Mouse (Mus musculus) gastrocnemius, postnatal 4 days (tissue): ENCODE results near the gene Rab33b. TPM values are rescaled to one million over a fixed set of nuclear protein-coding genes. Genes with fewer than 3 reads are reported as not detected.

Experiments used
- DNase-seq, 2 experiments: peaks; one replicate each; pipeline ENCODE4 v3.0.0; 2021 to 2022; ENCODE audit warnings: low spot score in 2 of 2, mixed read lengths in 2 of 2
- total RNA-seq, 2 experiments: library from RNA; stranded (reverse); gene quantifications; 2 replicates each; pipeline ENCODE4 v1.2.3; 2021

The Rab33b gene
- total RNA-seq, 2 experiments from 2014 or later = 16.5 to 21.0 TPM

DNA sequence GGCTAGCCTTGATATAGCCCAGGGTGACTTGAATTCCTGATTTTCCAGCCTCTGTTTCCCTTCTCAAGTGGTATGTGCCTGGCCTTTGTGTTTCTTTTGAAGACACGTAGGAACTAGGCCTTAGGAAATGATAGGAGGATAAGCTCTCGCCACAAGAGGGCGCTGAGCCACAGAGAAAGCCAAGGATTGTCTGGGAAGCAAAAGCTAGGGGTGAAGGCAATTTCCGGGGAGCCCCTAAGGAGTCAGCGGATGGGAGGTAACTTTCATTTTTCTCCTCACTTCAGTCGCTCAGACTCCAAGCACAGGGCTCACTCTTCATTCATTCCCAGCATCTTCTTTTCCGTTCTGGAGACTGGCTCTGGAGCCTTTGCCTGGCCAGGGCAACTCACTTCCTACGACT is 27.2 kb downstream of the Rab33b start:
- DNase-seq = peak; percentile 48 to 76

DNA sequence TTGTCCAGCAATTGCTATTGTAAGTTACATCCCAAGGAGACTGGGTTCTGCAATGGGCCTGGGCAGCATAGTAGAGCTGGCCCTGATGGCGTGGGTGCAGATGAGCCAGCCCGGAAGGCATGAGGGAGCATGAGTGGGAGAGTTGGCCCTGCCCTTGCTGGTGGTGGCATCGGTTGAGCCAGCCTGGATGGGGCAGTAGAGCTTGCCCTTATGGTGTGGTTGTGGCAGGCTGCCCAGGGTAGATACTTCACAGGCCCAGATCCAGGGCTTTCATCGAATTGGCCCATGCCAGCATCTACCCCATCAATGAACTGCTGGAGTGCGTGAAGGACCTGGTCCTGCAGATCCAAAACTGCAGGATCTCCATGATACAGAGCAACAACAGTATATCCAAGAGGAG is 28.3 kb downstream of the Rab33b start:
- no peak for DNase-seq

DNA sequence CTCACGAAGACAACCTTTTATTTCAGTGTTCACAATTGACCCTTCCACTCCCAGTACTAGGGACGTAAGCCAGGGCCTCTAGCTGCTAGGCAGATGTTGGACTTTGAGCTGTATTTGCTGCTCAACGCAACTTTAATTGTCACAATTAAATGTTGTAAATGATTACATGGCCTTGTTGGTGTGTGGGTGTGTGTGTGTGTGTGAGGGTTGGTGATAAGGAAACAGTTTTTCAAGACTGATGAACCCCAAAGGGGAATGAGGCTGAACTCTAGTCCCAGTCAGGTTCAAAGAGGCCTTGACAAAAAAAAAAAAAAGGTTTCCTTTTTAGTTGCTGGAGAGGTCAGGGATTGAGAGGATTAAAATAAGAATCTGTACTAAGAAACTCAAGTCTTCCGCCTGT is 33.7 kb downstream of the Rab33b start:
- DNase-seq = no peak

DNA sequence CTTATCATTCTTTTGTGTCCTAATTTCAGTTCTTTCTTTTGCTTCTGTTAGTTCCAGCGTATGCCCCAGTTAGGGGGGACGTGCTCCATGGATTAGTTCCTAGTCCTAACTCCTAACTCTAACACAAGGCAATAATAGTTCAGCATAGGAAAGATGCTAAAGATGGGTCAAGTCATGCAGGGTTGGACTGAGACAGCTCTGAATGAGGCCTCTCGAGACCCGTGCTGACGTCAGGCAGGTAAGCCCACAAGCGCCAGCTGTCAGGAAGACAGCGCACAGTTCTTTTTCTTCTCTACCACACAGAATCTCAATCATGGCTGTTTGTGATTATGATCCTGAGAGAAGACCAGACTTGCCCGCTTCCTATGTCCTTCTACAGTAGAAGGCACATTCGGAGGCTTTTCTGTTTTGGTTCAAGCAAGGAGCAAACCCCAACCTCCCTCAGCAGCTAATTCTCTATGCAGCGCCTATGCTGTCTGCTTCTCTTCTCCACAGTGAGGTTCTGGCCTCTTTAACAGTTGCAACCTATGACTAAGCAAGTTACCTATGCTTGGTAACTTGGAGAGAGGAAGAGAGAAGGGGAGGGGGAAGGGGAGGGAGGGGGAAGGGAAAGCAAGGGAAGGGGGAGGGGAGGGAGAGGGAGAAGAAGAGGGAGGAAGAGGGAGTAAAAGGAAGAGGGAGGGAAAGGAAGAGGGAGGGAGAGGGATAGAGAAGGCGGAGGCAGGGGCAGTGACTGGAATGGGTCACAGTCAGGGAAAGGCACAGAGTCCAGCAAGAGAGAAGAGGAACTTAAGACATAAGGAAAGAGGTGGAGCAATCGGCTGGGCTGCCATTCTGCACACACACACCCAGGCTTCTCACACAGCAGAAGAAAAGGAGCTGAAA is 34.4 kb downstream of the Rab33b start:
- DNase-seq = no peak

DNA sequence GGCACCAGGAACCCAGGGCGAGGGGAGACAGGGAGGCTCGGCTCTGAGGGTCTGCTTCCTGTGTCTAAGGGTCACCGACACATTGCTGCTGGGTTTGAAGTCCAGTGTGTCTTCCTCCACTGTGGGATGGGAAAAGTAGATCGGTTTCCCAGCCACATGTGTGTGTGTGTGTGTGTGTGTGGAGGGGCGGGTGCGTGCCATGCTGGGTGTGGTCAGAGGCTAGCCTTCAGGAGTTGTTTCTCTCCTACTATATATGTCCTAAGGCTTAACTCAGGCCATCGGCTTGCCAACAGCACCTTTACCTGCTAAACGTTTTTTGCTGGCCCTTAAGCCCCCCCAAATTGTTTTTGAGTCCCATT is 35.0 kb downstream of the Rab33b start:
- no peak for DNase-seq

DNA sequence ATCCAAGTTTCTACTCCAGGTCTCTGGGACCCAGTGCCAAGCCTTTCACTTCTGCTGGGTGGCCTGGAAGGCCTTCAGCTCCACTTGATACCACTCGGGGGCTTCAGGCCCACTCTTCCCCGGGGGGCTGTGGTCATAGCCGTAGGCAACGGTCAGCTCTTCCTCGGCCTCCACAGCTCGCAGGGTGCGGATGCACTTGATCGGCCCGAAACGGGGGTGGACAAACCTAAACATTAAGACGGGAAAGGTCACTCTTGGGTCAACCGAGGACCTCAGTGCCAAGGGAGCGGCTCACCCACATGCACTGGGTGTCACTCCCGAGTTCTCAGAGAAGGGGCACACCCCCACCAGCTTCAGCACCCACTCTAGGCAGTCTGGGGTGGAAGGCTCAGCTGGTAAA is 37.5 kb downstream of the Rab33b start:
- DNase-seq = no peak

DNA sequence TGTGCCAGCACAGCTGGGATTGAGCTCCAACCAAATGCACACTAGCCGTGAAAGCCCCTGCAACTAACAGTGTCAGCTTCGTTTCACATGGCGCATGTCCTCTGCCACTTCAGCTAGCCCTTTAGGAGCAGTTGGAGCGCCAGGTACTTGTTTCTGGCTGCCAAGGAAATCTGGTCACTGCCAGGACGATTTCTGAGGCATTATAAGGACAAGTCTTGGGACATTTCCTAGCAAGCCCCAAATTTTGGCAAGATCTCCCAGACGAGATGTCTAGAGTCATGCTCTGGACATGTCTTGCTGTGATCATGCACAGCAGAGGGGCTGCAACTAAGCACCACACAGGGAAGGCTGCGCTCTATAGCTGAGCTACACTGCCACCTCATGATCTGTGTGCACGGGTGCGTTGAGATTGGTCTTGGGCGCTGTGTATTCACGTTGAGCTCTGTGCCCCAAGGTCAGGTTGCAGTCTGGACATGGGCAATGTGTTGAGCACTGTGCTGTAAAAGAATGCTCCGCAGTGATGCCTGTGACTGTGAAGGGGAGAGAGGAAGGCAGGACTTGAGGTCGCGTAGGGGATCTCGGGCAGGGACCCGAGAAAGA is 41.6 kb downstream of the Rab33b start:
- no peak for DNase-seq

DNA sequence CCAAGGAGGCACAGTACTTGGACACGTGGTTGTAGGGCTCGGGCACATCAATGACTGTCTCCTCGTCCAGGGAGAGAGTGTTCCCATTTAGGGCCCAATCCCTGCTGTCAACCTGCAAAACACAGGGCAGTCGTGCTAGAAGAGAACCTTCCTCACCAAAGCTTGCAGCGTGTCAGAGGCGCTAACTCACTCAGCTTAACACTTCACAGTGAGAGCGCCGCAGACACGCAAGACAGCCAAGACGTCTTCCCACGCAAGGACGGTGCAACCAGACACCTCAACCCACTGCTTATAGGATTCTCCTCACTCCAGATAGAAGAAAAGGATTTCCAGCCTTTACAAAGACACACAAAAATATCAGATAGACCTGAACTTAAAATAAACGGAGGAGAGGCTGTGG is 43.2 kb downstream of the Rab33b start:
- DNase-seq = no peak

DNA sequence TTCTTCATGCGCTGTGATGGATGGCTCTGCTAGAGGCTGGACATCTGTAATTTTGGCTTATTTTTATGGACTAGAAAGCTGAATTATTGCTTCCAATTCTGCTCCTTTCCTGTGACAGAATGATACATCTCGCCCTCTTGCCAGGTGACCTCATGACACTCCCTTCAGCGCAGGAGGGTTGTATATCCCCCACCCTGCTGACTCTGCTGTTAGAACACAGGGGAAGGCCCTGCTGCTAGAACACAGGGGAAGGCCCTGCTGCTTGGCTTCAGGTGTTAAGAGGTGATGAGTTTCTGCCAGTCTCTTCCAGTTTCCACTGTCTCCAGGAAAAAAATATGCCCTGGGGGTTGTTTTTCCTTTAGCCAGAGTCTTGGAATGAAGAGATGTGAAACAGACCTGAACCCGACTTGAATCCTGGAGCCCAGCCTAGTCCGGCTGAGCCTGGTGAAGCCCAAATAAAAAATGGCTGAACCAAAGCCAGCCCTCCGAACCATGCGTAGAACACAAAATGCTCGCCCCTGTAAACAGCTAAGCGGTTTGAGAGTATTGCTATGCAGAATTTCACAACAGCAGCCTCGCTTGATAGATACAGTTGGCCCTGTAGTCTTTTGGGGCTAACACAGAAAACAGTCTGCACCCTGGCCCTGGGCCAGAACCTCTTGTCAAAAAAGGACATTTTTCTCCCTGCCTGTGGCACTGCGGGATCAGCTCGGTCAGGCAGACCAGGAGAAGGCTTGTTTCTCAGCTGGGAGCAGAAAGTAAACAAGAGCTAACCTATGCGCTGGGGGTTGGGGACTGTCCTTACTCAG is 48.0 kb downstream of the Rab33b start:
- peak in 1 of 2 experiments; percentile 48 for DNase-seq

DNA sequence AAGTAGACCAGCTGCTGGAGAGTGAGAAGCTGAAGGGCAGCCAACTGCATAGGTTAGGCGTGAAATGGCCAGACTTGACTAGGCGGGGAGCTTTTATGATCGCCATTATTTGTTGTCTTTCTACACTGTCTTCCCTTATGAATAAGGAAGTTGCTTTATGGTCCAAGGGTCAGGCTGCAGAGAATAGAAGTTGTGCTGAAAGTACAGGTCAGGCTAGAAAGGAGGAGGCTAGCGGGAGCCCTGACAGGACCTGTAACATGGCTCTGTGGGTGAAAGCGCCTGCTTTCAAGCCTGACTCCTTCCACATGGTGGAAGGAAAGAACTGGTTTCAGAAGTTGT is 48.5 kb downstream of the Rab33b start:
- DNase-seq = no peak

DNA sequence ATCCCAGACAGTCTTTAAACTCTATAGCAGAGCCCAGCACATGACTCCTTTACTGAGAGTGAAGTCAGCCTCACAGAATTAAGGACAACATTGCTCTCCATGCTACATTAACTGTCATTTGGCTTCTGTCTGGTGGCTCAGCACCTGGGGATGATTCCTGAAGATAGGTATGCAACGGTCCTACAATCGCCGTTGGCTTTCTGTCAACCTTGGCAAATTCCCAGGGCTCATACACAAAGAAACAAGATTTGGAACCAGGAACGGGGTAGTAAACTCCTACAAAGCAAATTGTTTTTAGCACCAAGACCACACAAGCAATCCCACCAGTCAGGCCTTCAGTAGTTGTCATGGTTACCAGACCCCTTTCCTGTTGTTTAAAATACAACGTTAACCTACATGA is 49.9 kb downstream of the Rab33b start:
- DNase-seq = no peak

DNA sequence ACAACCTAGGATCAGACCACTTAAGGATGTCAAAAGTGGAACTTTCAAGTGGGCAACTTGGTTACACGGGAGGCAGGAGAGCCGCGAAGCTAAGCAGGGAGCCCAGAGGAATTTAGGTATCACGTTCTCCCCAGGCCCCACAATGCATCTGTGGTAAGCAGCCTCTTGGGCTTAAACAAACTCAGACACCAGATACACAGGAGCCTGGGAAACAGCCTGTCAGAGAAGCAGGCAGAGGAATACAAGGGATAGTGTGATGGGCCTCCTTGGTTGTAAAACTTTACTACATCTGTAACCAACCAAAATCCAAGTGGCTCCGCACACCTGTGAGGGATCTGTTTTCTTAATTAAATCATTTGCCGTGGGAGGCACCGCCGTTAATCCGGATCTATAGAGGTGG is 50.3 kb downstream of the Rab33b start:
- no peak for DNase-seq

DNA sequence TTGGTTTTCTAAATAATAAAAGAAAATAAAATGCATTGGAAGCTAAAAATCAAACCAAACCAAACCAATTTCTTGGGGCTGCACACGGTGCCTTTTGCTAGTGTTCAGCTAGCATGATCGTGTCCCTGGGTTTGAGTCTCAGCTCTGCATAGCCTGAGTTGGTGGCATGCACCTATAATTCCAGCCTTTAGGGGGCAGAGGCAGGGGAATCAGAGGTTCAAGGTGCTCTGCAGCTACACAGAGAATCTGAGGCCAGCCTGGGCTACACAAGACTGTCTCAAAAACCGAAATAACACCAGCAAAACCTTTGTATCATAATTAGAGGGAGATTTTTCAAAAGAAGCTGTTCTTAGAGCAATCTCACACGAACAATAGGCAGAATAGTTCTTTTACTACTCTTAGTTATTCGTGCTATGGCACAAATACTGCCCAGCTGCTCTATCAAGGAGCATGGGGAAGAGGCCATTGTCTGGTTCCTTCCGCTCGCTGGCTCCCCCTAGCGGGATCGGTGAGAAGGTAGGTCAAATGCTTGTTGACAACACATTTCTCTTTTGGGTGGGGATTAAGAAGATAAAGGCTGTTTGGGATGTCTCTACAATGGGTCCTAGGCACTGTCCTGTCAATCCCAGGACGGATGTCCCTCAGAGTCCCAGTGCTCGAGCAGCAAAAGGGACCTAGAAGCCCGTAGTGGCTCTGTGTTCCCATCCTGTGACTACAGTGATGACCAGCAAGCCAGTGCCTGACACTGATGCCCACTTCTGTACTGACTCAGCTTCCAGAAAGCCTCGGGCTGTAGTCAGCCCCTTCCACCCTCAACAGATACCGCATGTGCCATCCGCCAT is 56.1 kb downstream of the Rab33b start:
- peak; percentile 55 to 80 for DNase-seq

DNA sequence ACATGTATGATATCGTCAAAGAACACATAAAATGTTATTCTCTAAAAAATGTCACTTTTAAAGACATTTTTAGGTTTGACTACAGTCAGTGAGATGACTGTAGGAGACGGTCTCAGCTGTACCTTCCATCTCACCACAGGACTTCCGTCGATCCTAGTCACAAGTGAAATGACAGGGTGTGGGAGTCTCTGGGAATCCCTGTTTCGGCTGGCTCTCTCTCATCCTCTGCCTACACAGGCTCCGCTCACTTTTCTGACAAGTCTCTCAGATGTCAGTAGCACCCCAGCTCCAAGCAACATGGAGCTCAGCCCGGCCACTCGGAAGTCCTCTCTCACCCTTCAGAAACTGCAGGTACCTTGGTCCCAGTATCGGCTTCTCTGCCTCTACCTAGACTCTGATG is 56.9 kb downstream of the Rab33b start:
- no peak for DNase-seq

DNA sequence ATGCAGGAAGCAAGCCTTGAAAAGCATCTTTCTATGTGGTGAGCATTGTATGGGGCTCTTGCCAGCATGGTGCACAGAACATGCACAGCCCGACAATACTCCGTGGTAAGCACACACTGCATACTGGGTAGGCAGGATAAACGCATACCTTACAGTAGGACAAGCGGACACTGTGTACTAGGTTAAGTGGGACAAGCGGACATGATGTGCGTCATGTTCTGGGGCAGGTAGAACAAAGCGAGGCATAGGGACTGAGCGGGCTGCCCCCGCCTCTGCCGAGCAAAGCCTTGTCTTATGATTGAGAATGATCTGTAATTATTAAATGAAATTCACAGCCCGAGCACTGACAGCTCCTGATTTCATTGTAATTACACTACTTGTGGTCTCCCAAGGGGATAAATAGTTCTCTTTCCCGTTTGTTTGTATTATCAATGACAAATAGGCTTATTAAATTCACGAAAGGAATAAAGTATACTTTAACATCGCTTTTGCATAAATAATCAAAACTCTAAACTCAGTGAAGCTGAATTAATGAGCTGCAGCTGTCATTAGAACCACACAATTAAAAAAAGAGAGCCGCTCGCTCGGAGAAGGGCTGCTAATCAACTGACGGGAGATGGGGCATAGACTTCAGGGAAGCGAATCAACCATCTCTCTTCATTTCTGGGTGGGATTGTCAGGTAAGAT is 60.9 kb downstream of the Rab33b start:
- DNase-seq = no peak

Other genes with a start within 250 kb of the Rab33b start
- gene Elf2, start 143.3 kb upstream of the Rab33b start, total RNA-seq = 10 to 100 TPM; 63.4 to 77.1 TPM
- 1 to 10 TPM in 1 of 2 experiments, under 1 TPM in 1; 0.44 to 1.0 TPM for gene Mgarp, start 87.2 kb upstream of the Rab33b start, total RNA-seq
- 100 to 1,000 TPM; 570 to 574 TPM for gene Ndufc1, start 74.9 kb upstream of the Rab33b start, total RNA-seq
- 10 to 100 TPM; 48.3 to 52.7 TPM for gene Naa15, start 68.8 kb upstream of the Rab33b start, total RNA-seq
- 10 to 100 TPM; 74.5 to 82.5 TPM for gene Setd7, start 77.0 kb downstream of the Rab33b start, total RNA-seq
- 1 to 10 TPM; 2.0 to 2.2 TPM for gene Mgst2, start 176.4 kb downstream of the Rab33b start, total RNA-seq